Mouse (Mus musculus) forebrain, embryonic 13.5 days (tissue): ENCODE measurements around the gene Ppp2r5c. TPM values are rescaled to one million over a fixed set of nuclear protein-coding genes. Genes with fewer than 3 reads are reported as not detected.

Source experiments
- ATAC-seq: fragments of 200-750 bp; cut with Nextera tagmentation; 2 replicates; pipeline ENCODE4 v1.8.0; 2017
- H3K27ac ChIP-seq: fragments of 300-500 bp; sonication (generic); 2 replicates; pipeline ENCODE4 v1.5.1; 2015; ENCODE audit warnings: inconsistent platforms, mild to moderate bottlenecking, moderate library complexity
- H3K27me3 ChIP-seq: fragments of 300-500 bp; sonication (generic); 2 replicates; pipeline ENCODE4 v1.6.1; 2015; ENCODE audit warnings: mild to moderate bottlenecking, inconsistent platforms
- H3K36me3 ChIP-seq: fragments of 300-500 bp; sonication (generic); 2 replicates; pipeline ENCODE4 v1.6.1; 2015; ENCODE audit warnings: mild to moderate bottlenecking, inconsistent platforms; ENCODE audit not compliant: poor library complexity, severe bottlenecking
- H3K4me1 ChIP-seq: fragments of 300-500 bp; sonication (generic); 2 replicates; pipeline ENCODE4 v1.6.1; 2015; ENCODE audit warnings: inconsistent platforms
- H3K4me2 ChIP-seq: fragments of 300-500 bp; sonication (generic); 2 replicates; pipeline ENCODE4 v1.6.1; 2015; ENCODE audit warnings: inconsistent platforms, mild to moderate bottlenecking, moderate library complexity
- H3K4me3 ChIP-seq: fragments of 300-500 bp; sonication (generic); 2 replicates; pipeline ENCODE4 v1.5.1; 2015; ENCODE audit warnings: mild to moderate bottlenecking, inconsistent platforms
- H3K9ac ChIP-seq: fragments of 300-500 bp; sonication (generic); 2 replicates; pipeline ENCODE4 v1.6.1; 2015; ENCODE audit warnings: mild to moderate bottlenecking, inconsistent platforms
- H3K9me3 ChIP-seq: fragments of 300-500 bp; sonication (generic); replicated peaks from 2 replicates; pipeline ENCODE4 v1.6.1; 2016; ENCODE audit warnings: inconsistent platforms
- WGBS: fragments of 180-500 bp; shearing (Covaris S2); methylation state at CpG from one replicate; pipeline ENCODE4 v1.1.7; 2015; 5-methylcytosine and 5-hydroxymethylcytosine counted together
- polyA plus RNA-seq: library from polyadenylated mRNA; unstranded; fragments of >200 nt; fragmentation: Nextera tagmentation; extraction: Ambion mirVana; gene quantifications from 2 replicates; pipeline ENCODE4 v1.2.1, GENCODE M21; 2015

Gene Ppp2r5c
- polyA plus RNA-seq, 1 experiment from 2014 or later, result 138 TPM

- 70% methylated on average over 9 of the region's 9 CpGs for WGBS
- Histone ChIP-seq H3K4me1 (peaks cover 35% of the 10 kb centered on the region), H3K4me3 (no peak overlapping the region), H3K4me2 (no peak overlapping the region), H3K9ac (0 out of 2 replicates have a peak overlapping the region, but pooled peaks have one; percentile 16), H3K9me3 (no peaks in the 10 kb centered on the region), H3K27me3 (no peaks in the 10 kb centered on the region), H3K36me3 (no peaks in the 10 kb centered on the region), H3K27ac (no peak overlapping the region)
- no peak for ATAC-seq
Observed at GRCm38 (mm10) chr12:110507714-110508297, 60.9 kb downstream of the Ppp2r5c start.

GRCm38 (mm10) chr12:110508680-110509079 is 61.8 kb downstream of the Ppp2r5c start:
- no peak overlapping the region for H3K27ac ChIP-seq
- H3K27me3 ChIP-seq, result no peaks in the 10 kb centered on the region
- H3K9ac ChIP-seq, result peak overlapping the region; percentile 7; the same call in 1 of the 2 replicates
- H3K4me2 ChIP-seq, result no peak overlapping the region
- H3K36me3 ChIP-seq, result no peaks in the 10 kb centered on the region
- H3K4me3 ChIP-seq, result no peak overlapping the region
- H3K4me1 ChIP-seq, result peaks cover 32% of the 10 kb centered on the region
- H3K9me3 ChIP-seq, result no peaks in the 10 kb centered on the region
- WGBS, result 84% methylated on average over 5 of the region's 5 CpGs
- no peak for ATAC-seq

GRCm38 (mm10) chr12:110510171-110510871 is 63.4 kb downstream of the Ppp2r5c start:
- no peak for ATAC-seq
- H3K4me2 ChIP-seq, result no peak overlapping the region
- no peak overlapping the region for H3K4me3 ChIP-seq
- H3K4me1 ChIP-seq, result peaks cover 22% of the 10 kb centered on the region
- H3K27ac ChIP-seq, result peak overlapping the region; percentile 1; the same call in 1 of the 2 replicates
- no peaks in the 10 kb centered on the region for H3K36me3 ChIP-seq
- no peaks in the 10 kb centered on the region for H3K9me3 ChIP-seq
- no peaks in the 10 kb centered on the region for H3K27me3 ChIP-seq
- WGBS, result 81% methylated on average over 9 of the region's 9 CpGs
- H3K9ac ChIP-seq, result no peak overlapping the region

- ATAC-seq, result no peak
- H3K4me1 ChIP-seq, result peaks cover 22% of the 10 kb centered on the region
- H3K9ac ChIP-seq, result no peak overlapping the region
- no peaks in the 10 kb centered on the region for H3K9me3 ChIP-seq
- H3K36me3 ChIP-seq, result no peaks in the 10 kb centered on the region
- H3K27ac ChIP-seq, result no peak overlapping the region
- WGBS, result 78% methylated on average over 12 of the region's 12 CpGs
- no peaks in the 10 kb centered on the region for H3K27me3 ChIP-seq
- H3K4me2 ChIP-seq, result no peak overlapping the region
- no peak overlapping the region for H3K4me3 ChIP-seq
Observed at GRCm38 (mm10) chr12:110511201-110511600, 64.3 kb downstream of the Ppp2r5c start.

- Histone ChIP-seq H3K36me3 (peaks cover 3% of the 10 kb centered on the region), H3K27ac (no peak overlapping the region), H3K9me3 (no peaks in the 10 kb centered on the region), H3K9ac (no peak overlapping the region), H3K4me3 (no peak overlapping the region), H3K27me3 (no peaks in the 10 kb centered on the region), H3K4me2 (no peak overlapping the region), H3K4me1 (peaks cover 22% of the 10 kb centered on the region)
- no peak for ATAC-seq
- WGBS, result 68% methylated on average over 9 of the region's 9 CpGs
Observed at GRCm38 (mm10) chr12:110511856-110512433, 65.0 kb downstream of the Ppp2r5c start.

GRCm38 (mm10) chr12:110512884-110513283 is 66.0 kb downstream of the Ppp2r5c start:
- Histone ChIP-seq H3K9ac (no peak overlapping the region), H3K9me3 (no peaks in the 10 kb centered on the region), H3K4me1 (peaks cover 18% of the 10 kb centered on the region), H3K27me3 (no peaks in the 10 kb centered on the region), H3K27ac (no peak overlapping the region), H3K4me2 (no peak overlapping the region), H3K36me3 (peaks cover 12% of the 10 kb centered on the region), H3K4me3 (no peak overlapping the region)
- 93% methylated on average over 7 of the region's 7 CpGs for WGBS
- no peak for ATAC-seq

- no peak for ATAC-seq
- 97% methylated on average over 8 of the region's 8 CpGs for WGBS
- Histone ChIP-seq H3K36me3 (peaks cover 13% of the 10 kb centered on the region), H3K4me2 (no peak overlapping the region), H3K9ac (no peak overlapping the region), H3K4me3 (no peak overlapping the region), H3K4me1 (peaks cover 8% of the 10 kb centered on the region; the same call in 1 of the 2 replicates), H3K27ac (no peak overlapping the region), H3K27me3 (no peaks in the 10 kb centered on the region), H3K9me3 (no peaks in the 10 kb centered on the region)
Observed at GRCm38 (mm10) chr12:110515676-110516075, 68.8 kb downstream of the Ppp2r5c start.

- Histone ChIP-seq H3K9ac (no peak overlapping the region), H3K4me1 (no peaks in the 10 kb centered on the region), H3K27ac (no peak overlapping the region), H3K27me3 (no peaks in the 10 kb centered on the region), H3K4me2 (no peak overlapping the region), H3K9me3 (no peaks in the 10 kb centered on the region), H3K4me3 (no peak overlapping the region), H3K36me3 (peaks cover 46% of the 10 kb centered on the region)
- 91% methylated on average over 15 of the region's 15 CpGs for WGBS
- no peak for ATAC-seq
Observed at GRCm38 (mm10) chr12:110520236-110520987, 73.5 kb downstream of the Ppp2r5c start.

GRCm38 (mm10) chr12:110523526-110523925 is 76.6 kb downstream of the Ppp2r5c start:
- Histone ChIP-seq H3K27me3 (no peaks in the 10 kb centered on the region), H3K36me3 (peaks cover 36% of the 10 kb centered on the region), H3K4me1 (no peaks in the 10 kb centered on the region), H3K4me2 (no peak overlapping the region), H3K4me3 (no peak overlapping the region), H3K27ac (no peak overlapping the region), H3K9ac (no peak overlapping the region), H3K9me3 (no peaks in the 10 kb centered on the region)
- no peak for ATAC-seq
- 91% methylated on average over 5 of the region's 5 CpGs for WGBS

GRCm38 (mm10) chr12:110532711-110533110 is 85.8 kb downstream of the Ppp2r5c start:
- H3K4me3 ChIP-seq, result no peak overlapping the region
- no peaks in the 10 kb centered on the region; the same call in 1 of the 2 replicates for H3K36me3 ChIP-seq
- no peak overlapping the region for H3K4me2 ChIP-seq
- H3K27ac ChIP-seq, result no peak overlapping the region
- 86% methylated on average over 6 of the region's 6 CpGs for WGBS
- no peaks in the 10 kb centered on the region for H3K9me3 ChIP-seq
- ATAC-seq, result no peak
- H3K9ac ChIP-seq, result no peak overlapping the region
- H3K27me3 ChIP-seq, result no peaks in the 10 kb centered on the region
- H3K4me1 ChIP-seq, result no peaks in the 10 kb centered on the region

- Histone ChIP-seq H3K4me2 (no peak overlapping the region), H3K9me3 (no peaks in the 10 kb centered on the region), H3K9ac (no peak overlapping the region), H3K27ac (no peak overlapping the region), H3K36me3 (no peaks in the 10 kb centered on the region; the same call in 1 of the 2 replicates), H3K4me1 (no peaks in the 10 kb centered on the region), H3K27me3 (no peaks in the 10 kb centered on the region), H3K4me3 (no peak overlapping the region)
- ATAC-seq, result no peak
- WGBS, result 90% methylated on average over 2 of the region's 2 CpGs
Observed at GRCm38 (mm10) chr12:110533151-110533550, 86.2 kb downstream of the Ppp2r5c start.

GRCm38 (mm10) chr12:110533832-110534231 is 86.9 kb downstream of the Ppp2r5c start:
- no peak for ATAC-seq
- 94% methylated on average over 3 of the region's 3 CpGs for WGBS

More at GRCm38 (mm10) chr12:110533832-110534231, 86.9 kb downstream of the Ppp2r5c start:
- H3K27me3 ChIP-seq, result no peaks in the 10 kb centered on the region
- H3K4me1 ChIP-seq, result no peaks in the 10 kb centered on the region
- no peaks in the 10 kb centered on the region for H3K9me3 ChIP-seq
- H3K9ac ChIP-seq, result no peak overlapping the region
- no peak overlapping the region for H3K4me3 ChIP-seq
- no peaks in the 10 kb centered on the region; the same call in 1 of the 2 replicates for H3K36me3 ChIP-seq
- H3K4me2 ChIP-seq, result no peak overlapping the region
- H3K27ac ChIP-seq, result no peak overlapping the region
